Mouse (Mus musculus): ENCODE results near the gene Twnk.

- TF ChIP-seq CTCF (IDR thresholded peaks at IDR 0.05; ENCODE audit: extremely low read depth, insufficient read length, insufficient replicate concordance, low read depth, low read length), result no peak
- TF ChIP-seq POLR2A (IDR thresholded peaks at IDR 0.05; ENCODE audit: low read depth, low read length), result no peak
Measured at GRCm38 (mm10) chr19:45029571-45029970, 24.1 kb downstream of the Twnk start.

All from small intestine, adult 2 months (tissue).